Comparison of ENCODE assay signal across 30 mouse cellular contexts in genomic region chr6:92871813-92872212, GRCm38 (mm10). TPM values are rescaled to one million over a fixed set of nuclear protein-coding genes. Genes with fewer than 3 reads are reported as not detected.
"Had no signal": no experiment of that assay in that cellular context is flagged by ENCODE, and none has a peak within 500 bp of the region (broad histone marks: within the 10 kb centered on the region; RNA-seq: fewer than 3 reads in every experiment).

No protein-coding gene starts in this region.

- H3K4me1 ChIP-seq: megakaryocyte, embryonic 14.5 days had no signal

- H3K9ac ChIP-seq: intestine, embryonic 15.5 days; limb, embryonic 12.5 days; limb, embryonic 15.5 days; liver, embryonic 14.5 days; liver, postnatal 0 days; midbrain, embryonic 13.5 days; neural tube, embryonic 13.5 days had no signal

- H3K36me3 ChIP-seq: intestine, embryonic 15.5 days; midbrain, embryonic 10.5 days; midbrain, embryonic 13.5 days; neural tube, embryonic 13.5 days had no signal

- H3K4me2 ChIP-seq: intestine, embryonic 15.5 days; limb, embryonic 12.5 days; limb, embryonic 15.5 days; liver, embryonic 11.5 days; midbrain, embryonic 13.5 days; neural tube, embryonic 13.5 days had no signal

- H3K9me3 ChIP-seq: intestine, embryonic 15.5 days; limb, embryonic 12.5 days; limb, embryonic 15.5 days; midbrain, embryonic 10.5 days; midbrain, embryonic 13.5 days; neural tube, embryonic 13.5 days had no signal

- ATAC-seq: intestine, embryonic 15.5 days; liver, postnatal 0 days; midbrain, embryonic 13.5 days; midbrain, embryonic 16.5 days had no signal

- H3K27ac ChIP-seq: intestine, embryonic 15.5 days; left cerebral cortex, adult 2 months; limb, embryonic 12.5 days; limb, embryonic 15.5 days; liver, embryonic 14.5 days; midbrain, embryonic 10.5 days; midbrain, embryonic 13.5 days; neural tube, embryonic 13.5 days; stomach, postnatal 0 days had no signal

- H3K27me3 ChIP-seq: intestine, embryonic 15.5 days; limb, embryonic 12.5 days; limb, embryonic 15.5 days; megakaryocyte, embryonic 14.5 days; midbrain, embryonic 13.5 days; neural tube, embryonic 13.5 days had no signal

- DNase-seq: kidney, adult 11 months; kidney, adult 8-10 months; kidney, postnatal 25 days; layer of hippocampus, postnatal 36 days; liver, postnatal 0 days; right cerebral cortex, adult 18-20 months; right cerebral cortex, postnatal 14 days; right cerebral cortex, postnatal 4 days; thymus, adult 2 months; thymus, postnatal 14 days; thymus, postnatal 4 days had no signal

- H3K4me3 ChIP-seq: intestine, embryonic 15.5 days; left cerebral cortex, adult 2 months; limb, embryonic 12.5 days; limb, embryonic 15.5 days; megakaryocyte, embryonic 14.5 days; midbrain, embryonic 10.5 days; midbrain, embryonic 13.5 days; myocyte; neural tube, embryonic 13.5 days had no signal

RNA-seq across cellular contexts. Expression of gene Gm15737, which starts 2.7 kb away (rescaled TPM):
- total RNA-seq: layer of hippocampus, adult 8-10 months; layer of hippocampus, postnatal 10 days; layer of hippocampus, postnatal 36 days; left cerebral cortex, adult 2 months; left cerebral cortex, postnatal 10 days; left cerebral cortex, postnatal 36 days; monocyte, adult 5-6 weeks; neutrophil, adult 5-6 weeks had no signal
- polyA plus RNA-seq: liver, embryonic 11.5 days; liver, embryonic 14.5 days; liver, postnatal 0 days; midbrain, embryonic 10.5 days; midbrain, embryonic 13.5 days; midbrain, embryonic 16.5 days; myocyte; neural tube, embryonic 13.5 days; thymus, adult 2 months had no signal

RNA-seq across cellular contexts. Expression of gene A730049H05Rik, which starts 55.5 kb away (rescaled TPM):
- total RNA-seq: left cerebral cortex, postnatal 10 days; left cerebral cortex, postnatal 36 days; monocyte, adult 5-6 weeks; neutrophil, adult 5-6 weeks had no signal
- polyA plus RNA-seq: liver, postnatal 0 days had no signal
